Mouse (Mus musculus) adrenal gland, adult (tissue): Measurements from ENCODE around the gene Mypop.
A peak's percentile ranks its signal among the peaks of the same experiment; 100 is the strongest.

Experiments
- DNase-seq, 2 experiments: peaks; one replicate each; pipeline ENCODE4 v3.0.0; 2022 to 2023; ENCODE audit warnings: low spot score in 1 of 2; ENCODE audit not compliant: inconsistent age in 2 of 2

Mypop gene

GRCm38 (mm10) chr7:18990601-18991295 lies at the start of gene Mypop:
Mypop (plus strand) TSS chr7:18991245.
- peak; percentile 100 for DNase-seq

- no peak for DNase-seq
Observed at GRCm38 (mm10) chr7:18942376-18942775, 48.7 kb upstream of the Mypop start.

DNA sequence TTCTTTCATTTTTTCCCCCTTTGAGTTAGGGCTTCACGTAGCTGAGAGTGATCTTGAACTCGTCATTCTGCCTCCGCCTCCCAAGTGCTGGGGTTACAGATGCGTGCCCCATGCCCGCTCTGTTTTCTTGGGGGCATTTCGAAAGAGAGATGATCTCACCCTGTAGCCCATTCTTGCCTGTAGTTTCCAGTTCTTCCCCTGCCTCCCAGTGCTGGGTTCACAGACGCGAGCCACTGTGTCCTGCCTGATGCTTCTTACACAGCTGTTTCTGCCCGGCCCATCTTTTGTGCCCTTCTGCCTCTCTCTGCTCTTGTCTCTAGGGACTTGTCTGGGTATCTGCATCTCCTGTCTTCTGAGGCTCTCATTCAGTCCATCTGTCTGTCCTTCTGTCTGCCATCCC lies 48.2 kb upstream of the Mypop start:
- DNase-seq = no peak

- DNase-seq = peak; percentile 54 to 68
Observed at GRCm38 (mm10) chr7:18948151-18948550, 42.9 kb upstream of the Mypop start.

GRCm38 (mm10) chr7:18949781-18950522 lies 41.1 kb upstream of the Mypop start:
- no peak for DNase-seq

DNA sequence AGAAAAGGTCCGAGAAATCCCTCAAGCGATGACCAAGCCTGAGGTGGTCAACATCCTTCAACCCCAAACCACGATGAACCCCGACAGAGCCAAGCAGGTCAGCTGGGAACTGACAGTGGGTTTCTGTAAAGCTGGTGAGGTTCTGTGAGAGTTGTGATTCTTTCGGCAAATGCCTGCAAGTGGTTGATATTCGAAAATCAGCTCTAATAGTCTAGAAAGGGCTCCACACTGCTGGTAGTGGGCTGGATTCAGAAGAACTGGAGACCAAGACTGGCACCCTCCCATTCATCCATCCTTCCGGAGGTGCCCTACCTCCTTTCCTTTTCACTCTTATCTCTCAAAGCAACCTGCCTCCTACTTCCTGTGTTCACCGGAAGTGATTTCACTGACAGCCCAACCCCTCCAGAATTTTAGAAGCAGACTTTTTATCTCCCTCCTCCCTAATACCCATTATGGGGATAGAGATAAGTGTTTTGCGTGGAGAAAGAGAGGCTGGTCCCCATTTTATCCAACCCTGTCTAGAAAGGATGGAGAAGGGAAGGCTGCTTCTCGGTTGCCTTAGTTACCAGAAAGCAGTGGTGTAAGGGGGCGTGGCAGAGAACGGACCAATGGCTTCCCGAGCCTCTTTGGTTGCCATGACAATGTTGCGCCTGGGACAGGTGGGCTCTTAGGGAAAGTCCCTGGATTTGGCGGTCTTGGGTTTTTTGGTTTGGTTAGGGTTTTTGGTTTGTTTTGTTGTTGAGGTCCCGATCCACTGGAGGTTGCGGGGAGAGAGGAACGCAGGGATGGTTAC lies 40.3 kb upstream of the Mypop start:
- DNase-seq = peak in 1 of 2 experiments; percentile 46

- peak; percentile 38 to 78 for DNase-seq
Observed at GRCm38 (mm10) chr7:18951397-18951796, 39.6 kb upstream of the Mypop start.

DNA sequence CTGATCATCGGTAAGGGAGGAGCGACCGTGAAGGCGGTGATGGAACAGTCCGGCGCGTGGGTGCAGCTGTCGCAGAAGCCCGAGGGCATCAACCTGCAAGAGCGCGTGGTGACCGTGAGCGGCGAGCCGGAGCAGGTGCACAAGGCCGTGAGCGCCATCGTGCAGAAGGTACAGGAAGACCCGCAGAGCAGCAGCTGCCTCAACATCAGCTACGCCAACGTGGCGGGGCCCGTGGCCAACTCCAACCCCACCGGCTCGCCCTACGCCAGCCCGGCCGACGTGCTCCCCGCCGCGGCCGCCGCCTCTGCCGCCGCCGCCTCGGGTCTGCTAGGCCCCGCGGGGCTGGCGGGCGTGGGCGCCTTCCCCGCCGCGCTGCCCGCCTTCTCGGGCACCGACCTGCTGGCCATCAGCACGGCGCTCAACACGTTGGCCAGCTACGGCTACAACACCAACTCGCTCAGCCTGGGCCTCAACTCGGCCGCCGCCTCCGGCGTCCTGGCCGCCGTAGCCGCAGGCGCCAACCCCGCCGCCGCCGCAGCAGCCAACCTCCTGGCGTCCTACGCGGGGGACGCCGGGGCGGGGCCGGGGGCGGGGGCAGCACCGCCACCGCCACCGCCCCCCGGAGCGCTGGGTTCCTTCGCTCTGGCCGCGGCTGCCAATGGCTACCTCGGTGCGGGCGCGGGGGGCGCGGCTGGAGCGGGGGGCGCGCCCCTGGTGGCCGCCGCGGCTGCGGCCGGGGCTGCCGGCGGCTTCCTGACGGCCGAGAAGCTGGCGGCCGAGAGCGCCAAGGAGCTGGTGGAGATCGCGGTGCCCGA lies 33.3 kb upstream of the Mypop start:
- peak; percentile 80 to 90 for DNase-seq

DNA sequence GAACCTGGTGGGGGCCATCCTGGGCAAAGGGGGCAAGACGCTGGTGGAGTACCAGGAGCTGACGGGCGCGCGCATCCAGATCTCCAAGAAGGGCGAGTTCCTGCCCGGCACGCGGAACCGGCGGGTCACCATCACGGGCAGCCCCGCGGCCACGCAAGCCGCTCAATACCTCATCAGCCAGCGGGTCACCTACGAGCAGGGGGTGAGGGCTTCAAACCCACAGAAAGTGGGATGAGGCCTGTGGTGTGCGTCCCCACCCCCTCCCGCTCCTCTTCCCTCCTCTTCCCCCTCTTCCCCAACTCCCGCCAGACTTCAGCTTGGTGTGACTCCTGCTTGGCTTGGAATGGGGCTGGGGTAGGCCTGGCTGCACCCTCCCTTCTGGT lies 32.7 kb upstream of the Mypop start:
- DNase-seq = no peak

DNA sequence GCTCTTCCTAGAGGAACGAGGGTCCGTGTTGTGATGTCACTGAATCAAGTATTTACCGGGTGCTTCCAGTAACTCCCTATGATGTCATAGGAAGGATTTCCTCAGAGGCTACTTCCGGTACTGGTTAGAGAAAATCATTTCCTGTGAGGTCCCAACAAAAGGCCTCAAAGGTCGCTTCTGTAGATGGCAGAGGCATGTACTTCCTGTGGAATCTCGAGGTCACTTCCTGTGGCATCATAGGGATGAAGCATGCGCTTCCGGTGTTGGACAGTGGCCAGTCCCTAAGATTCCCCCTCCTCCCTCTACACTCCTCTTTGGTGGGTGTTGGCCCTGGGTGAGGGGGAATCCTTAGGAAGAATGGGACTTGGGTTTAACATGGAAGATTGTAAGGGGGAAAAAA lies 31.6 kb upstream of the Mypop start:
- DNase-seq = peak; percentile 44 to 72

GRCm38 (mm10) chr7:18962171-18962792 lies 28.8 kb upstream of the Mypop start:
- DNase-seq = no peak

- DNase-seq = no peak
Observed at GRCm38 (mm10) chr7:18962795-18963194, 28.2 kb upstream of the Mypop start.

DNA sequence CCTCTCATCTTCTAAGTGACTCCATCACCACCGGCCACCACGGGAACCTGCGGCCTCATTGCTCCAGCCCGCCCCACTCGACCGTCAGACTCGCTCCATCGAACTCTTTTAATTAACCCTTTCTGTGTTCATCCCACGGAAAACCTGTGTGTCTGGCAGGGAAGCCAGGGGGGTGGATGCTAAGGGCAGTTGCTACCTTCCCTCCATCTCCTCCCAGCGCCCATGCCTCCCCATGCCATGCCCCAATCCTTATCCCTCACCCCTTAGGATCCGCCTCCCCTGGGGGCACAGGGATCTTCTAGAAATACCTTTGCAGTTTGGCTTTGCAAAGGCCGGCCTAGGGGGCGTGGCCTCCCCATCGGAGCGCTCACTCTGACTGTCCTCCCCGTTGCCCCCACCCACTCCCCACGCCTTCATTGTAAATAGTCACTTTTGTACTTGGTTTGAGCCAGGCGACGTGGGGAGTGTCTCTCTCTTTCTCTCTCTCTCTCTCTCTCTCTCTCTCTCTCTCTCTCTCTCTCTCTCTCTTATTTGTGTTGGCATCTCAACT lies 27.7 kb upstream of the Mypop start:
- no peak for DNase-seq

- no peak for DNase-seq
Observed at GRCm38 (mm10) chr7:18965312-18965711, 25.7 kb upstream of the Mypop start.

DNA sequence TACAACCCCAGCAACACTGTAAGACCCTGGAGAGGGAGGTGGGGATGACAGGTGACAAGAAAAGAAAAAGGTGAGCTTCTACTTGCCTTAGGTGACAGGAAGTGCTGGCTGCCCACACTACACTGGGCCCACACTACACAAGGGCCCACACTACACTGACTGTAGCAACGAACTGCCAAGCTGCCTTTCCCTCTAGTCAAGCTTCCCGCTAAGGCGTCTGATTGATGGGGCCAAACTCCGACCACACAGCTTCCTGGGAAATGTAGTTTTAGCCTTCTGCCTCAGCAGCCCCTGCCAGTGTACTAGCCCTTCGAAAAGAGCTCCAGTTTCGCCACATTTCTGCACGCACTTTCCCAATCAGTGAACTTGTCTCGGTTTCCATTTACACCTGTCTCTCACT lies 23.4 kb upstream of the Mypop start:
- no peak for DNase-seq

- peak in 1 of 2 experiments; percentile 16 for DNase-seq
Observed at GRCm38 (mm10) chr7:18970956-18971355, 20.1 kb upstream of the Mypop start.

- no peak for DNase-seq
Observed at GRCm38 (mm10) chr7:18978381-18978780, 12.7 kb upstream of the Mypop start.

GRCm38 (mm10) chr7:18986503-18986902 lies 4.5 kb upstream of the Mypop start:
- peak; percentile 9 to 41 for DNase-seq

DNA sequence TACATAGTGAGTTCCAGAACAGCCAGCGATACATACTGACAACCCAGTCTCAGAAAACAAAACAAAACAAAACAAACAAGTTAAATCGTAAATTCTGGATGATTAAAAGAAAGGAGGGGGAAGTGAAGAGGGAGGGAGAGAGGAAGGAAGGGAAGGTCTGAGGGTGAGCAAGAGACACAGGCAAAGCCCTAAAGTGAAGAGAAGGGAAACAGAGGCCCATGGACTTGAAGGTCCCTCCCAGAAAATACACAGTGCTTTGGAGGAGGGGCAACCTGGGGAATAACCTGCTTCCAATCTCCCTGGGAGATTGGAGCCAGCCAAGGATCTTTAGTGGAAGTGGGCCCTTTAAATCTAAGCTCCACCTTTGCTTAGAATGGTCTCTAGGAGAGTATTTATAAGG lies 3.9 kb upstream of the Mypop start, which contains the start of gene Nanos2:
TSS of gene Nanos2 (plus strand) at position 301 of the 400 bp plus-strand sequence.
- DNase-seq = no peak

DNA sequence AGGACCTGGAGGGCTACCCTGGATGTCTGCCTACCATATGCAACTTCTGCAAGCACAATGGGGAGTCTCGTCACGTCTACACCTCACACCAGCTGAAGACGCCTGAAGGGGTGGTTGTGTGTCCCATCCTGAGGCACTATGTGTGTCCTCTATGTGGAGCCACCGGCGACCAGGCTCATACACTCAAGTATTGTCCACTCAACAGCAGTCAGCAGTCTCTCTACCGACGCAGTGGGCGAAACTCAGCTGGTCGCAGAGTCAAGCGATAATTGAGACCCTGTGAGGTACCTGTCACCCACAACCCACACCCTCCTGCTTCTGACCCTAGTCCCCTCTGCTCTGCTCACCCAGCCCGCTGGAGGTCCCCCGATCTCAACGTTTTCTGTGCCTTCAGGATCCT lies 3.3 kb upstream of the Mypop start:
- no peak for DNase-seq
